Mouse (Mus musculus): Measurements from ENCODE around the gene Rbm8a.

The Rbm8a gene

GRCm38 (mm10) chr3:96671519-96671918, 41.8 kb downstream of the Rbm8a start:
- no peak for DNase-seq (ENCODE audit: low spot score)

DNA sequence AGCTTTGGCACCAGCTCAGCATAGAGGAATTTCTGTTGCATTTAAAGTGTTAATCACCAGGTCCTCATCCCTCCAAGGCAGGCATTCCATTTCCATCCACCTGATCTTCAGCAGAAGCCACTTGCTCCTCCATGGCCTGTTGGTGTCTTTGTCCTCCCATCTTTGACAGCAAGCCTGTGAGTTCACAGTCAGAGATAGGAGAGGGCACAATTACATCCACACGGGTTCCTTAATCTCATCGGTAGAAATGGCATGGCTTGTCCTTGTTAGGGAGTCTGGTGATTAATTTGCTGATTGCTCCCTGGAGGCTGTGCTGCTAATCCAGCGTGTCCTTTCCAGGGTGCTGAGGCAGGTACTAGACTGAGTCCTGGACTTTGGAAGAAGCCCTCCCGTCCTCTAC, 43.8 kb downstream of the Rbm8a start:
- DNase-seq (ENCODE audit: low spot score): no peak

DNA sequence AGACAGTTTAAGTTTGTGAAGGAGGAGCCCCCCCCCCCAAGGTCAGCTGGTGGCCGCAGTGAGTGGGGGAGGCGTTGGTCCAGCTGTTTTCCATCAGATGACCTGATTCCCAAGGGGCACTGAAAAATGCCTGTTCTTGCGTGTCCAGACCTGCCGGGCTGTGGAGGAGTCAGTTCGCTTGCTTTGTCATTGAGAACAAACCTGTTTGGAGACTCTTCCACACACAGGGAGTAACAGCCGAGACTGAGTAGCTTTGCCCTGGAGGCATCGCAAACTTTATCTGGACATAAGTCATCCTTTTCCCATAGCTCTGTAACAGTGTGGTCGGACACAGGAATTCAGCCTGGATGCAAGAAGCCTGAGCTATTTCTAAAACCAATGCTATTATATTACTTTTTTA, 44.7 kb downstream of the Rbm8a start:
- no peak for DNase-seq (ENCODE audit: low spot score)

DNA sequence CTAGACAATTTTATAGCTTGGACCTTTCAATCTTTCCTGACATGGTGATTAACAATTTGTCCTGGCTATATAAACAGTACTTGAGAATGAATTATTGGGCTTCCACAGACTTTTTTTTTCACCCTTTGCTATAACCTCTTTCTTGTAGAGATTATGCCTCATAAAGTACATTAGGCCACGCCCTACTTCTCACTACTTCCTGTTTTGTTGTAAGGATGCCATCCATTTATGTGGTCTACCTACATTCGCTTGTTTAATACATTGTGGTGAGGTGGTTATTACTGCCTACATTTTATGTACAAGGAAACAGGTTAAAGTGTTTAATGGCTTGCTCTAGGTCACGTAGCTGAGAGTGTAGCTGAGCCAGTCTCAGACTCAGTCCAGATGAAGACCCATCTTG, 45.4 kb downstream of the Rbm8a start:
- DNase-seq (ENCODE audit: low spot score): no peak

GRCm38 (mm10) chr3:96675690-96676089, 46.0 kb downstream of the Rbm8a start:
- no peak for DNase-seq (ENCODE audit: low spot score)

- DNase-seq (ENCODE audit: low spot score): no peak
Observed at GRCm38 (mm10) chr3:96678456-96678855, 48.7 kb downstream of the Rbm8a start.

DNA sequence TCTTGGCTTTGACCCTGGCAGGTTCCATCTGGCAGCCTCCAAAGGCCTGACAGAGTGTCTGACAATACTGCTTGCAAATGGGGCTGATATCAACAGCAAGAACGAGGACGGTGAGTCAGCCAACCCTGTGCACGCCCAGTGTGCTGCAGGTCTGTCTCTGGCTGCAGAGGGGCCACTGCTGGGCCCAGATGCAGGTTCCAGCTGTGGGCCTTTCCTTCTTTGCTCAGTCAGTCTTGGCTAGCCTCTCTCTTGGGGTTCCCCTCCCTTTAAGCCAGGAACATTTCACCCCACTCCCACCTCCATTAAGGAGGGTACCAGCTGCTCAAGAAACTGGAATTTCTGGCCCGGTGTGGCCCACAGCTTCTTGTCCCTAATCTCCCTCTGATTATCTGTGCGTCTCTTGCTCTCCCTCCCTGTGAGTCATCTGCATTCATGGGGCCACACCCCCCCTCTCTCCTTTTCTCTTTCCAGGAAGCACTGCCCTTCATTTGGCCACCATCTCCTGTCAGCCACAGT, 49.5 kb downstream of the Rbm8a start:
- no peak for DNase-seq (ENCODE audit: low spot score)

DNA sequence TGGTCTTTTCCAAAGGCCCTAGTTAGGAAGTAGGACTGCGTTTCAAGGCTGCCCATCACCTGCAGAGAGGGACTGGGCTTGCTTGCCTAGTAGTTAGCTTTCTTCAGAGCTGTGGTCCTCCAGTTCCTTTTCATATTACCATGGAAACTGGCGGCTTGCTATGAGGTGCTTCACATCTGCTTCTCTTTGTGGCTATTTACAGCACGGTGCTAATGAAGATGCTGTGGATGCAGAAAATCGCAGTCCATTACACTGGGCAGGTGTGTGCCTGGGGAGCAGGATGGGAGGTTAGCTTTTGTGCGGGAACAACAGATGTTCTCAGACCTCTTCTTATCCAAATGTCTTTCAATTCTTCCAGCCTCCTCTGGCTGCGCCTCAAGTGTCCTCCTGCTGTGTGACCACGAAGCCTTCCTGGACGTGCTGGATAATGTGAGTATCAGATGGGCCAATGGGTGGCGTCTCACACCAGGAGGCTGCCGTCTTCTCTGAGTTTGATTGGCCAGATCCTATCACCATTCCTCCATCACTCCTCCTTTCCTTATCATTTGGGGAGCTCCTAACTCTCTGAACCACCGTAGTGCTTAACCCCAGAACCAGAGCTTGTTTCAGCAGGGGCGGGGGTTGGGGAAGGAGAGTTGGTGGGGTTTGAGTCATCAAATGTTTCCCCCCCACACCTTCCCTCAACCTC, 50.7 kb downstream of the Rbm8a start:
- DNase-seq (ENCODE audit: low spot score): no peak
